In the genomic region with DNA sequence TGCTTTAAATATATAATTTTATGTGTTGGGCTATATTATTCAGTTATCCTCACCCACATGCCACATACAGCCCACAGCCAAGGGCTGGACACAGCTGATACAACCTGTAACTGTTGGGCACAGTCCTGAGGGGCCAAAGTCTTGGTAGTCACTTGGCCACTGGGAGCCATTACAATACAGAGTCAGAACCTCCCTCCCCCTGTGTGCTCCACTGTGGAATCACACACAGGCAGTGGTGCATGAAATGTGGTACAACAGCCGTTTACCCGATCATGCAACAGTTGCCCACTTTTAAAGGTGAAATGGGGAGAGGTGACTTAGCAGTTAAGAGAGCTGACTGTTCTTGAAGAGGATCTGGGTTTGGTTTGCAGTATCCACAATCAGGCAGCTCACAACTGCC, we compare ENCODE assay signal across 27 mouse cellular contexts.
"Had no signal": no experiment of that assay in that cellular context is flagged by ENCODE, and none has a peak within 500 bp of the region (broad histone marks: within the 10 kb centered on the region; RNA-seq: fewer than 3 reads in every experiment).

No protein-coding gene starts in this region.

- H3K27me3 ChIP-seq: embryonic facial prominence, embryonic 12.5 days; embryonic facial prominence, embryonic 13.5 days; embryonic facial prominence, embryonic 15.5 days; forebrain, embryonic 12.5 days; forebrain, embryonic 13.5 days; forebrain, embryonic 15.5 days had no signal

- H3K4me3 ChIP-seq: embryonic facial prominence, embryonic 10.5 days; embryonic facial prominence, embryonic 12.5 days; embryonic facial prominence, embryonic 13.5 days; embryonic facial prominence, embryonic 15.5 days; erythroblast, embryonic 14.5 days; forebrain, embryonic 10.5 days; forebrain, embryonic 12.5 days; forebrain, embryonic 13.5 days; forebrain, embryonic 15.5 days; gastrocnemius, adult 2 months; heart, adult 2 months had no signal

- H3K27ac ChIP-seq: embryonic facial prominence, embryonic 10.5 days; embryonic facial prominence, embryonic 12.5 days; embryonic facial prominence, embryonic 13.5 days; embryonic facial prominence, embryonic 15.5 days; forebrain, embryonic 10.5 days; forebrain, embryonic 12.5 days; forebrain, embryonic 13.5 days; forebrain, embryonic 15.5 days had no signal

- H3K9me3 ChIP-seq: embryonic facial prominence, embryonic 10.5 days; embryonic facial prominence, embryonic 12.5 days; embryonic facial prominence, embryonic 13.5 days; embryonic facial prominence, embryonic 15.5 days; forebrain, embryonic 10.5 days; forebrain, embryonic 12.5 days; forebrain, embryonic 13.5 days; forebrain, embryonic 15.5 days had no signal

- ATAC-seq: forebrain, embryonic 13.5 days; forebrain, embryonic 14.5 days; forebrain, embryonic 15.5 days; forebrain, embryonic 16.5 days; forebrain, postnatal 0 days had no signal

- H3K4me2 ChIP-seq: embryonic facial prominence, embryonic 12.5 days; embryonic facial prominence, embryonic 13.5 days; embryonic facial prominence, embryonic 15.5 days; forebrain, embryonic 12.5 days; forebrain, embryonic 13.5 days; forebrain, embryonic 15.5 days had no signal

- DNase-seq: cerebellum, adult 2 months; cerebellum, adult 8-10 months; cerebellum, adult 9-10 months; cerebellum, adult 9-11 months; cerebellum, postnatal 10 days; cerebellum, postnatal 14 days; cerebellum, postnatal 25 days; cerebellum, postnatal 36 days; embryo, embryonic 11 days; forebrain, postnatal 0 days; gastrocnemius, adult 2 months; gastrocnemius, postnatal 10 days; gastrocnemius, postnatal 14 days; gastrocnemius, postnatal 36 days; heart, adult 18-20 months; heart, adult 2 months had no signal

- H3K36me3 ChIP-seq: embryonic facial prominence, embryonic 10.5 days; embryonic facial prominence, embryonic 12.5 days; embryonic facial prominence, embryonic 13.5 days; embryonic facial prominence, embryonic 15.5 days; forebrain, embryonic 12.5 days; forebrain, embryonic 15.5 days had no signal

- H3K9ac ChIP-seq: embryonic facial prominence, embryonic 12.5 days; embryonic facial prominence, embryonic 13.5 days; embryonic facial prominence, embryonic 15.5 days; forebrain, embryonic 12.5 days; forebrain, embryonic 13.5 days; forebrain, embryonic 15.5 days; forebrain, postnatal 0 days had no signal
